Mouse (Mus musculus): ENCODE measurements around the gene Rph3a.
"Not testable (repeated sequence)": the region's sequence is repeated elsewhere in the genome, so short reads cannot be mapped to it uniquely, and the experiment has no call there.

The Rph3a gene

GRCm38 (mm10) chr5:120908196-120908920 is 101.5 kb downstream of the Rph3a start:
- no peak for DNase-seq (ENCODE audit: low read depth)

- DNase-seq (ENCODE audit: low read depth) = not testable (repeated sequence)
Observed at GRCm38 (mm10) chr5:120906791-120907733, 102.8 kb downstream of the Rph3a start, which contains the start of gene Oas1a. Gene Oas1a, minus strand, starts transcription at chr5:120907521.

DNA sequence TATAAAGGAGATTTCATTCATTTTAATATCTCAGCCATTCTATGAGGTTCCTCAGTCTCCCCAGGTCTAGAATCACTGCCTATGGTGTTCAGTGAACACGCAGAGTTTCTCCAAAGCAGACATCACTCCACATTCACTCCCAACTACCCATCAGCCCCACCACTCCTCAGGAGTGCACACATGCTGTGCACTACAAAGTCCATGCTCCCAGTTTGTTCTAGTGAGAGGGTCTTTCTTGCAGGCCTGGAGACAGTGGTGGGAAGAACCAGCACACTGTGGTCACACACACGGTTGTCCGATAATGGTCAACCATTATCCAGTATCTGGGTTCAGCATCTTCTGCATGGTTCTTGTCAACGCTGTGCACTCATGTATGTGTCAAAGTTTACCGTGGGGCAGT is 107.8 kb downstream of the Rph3a start:
- DNase-seq (ENCODE audit: low read depth) = no peak

DNA sequence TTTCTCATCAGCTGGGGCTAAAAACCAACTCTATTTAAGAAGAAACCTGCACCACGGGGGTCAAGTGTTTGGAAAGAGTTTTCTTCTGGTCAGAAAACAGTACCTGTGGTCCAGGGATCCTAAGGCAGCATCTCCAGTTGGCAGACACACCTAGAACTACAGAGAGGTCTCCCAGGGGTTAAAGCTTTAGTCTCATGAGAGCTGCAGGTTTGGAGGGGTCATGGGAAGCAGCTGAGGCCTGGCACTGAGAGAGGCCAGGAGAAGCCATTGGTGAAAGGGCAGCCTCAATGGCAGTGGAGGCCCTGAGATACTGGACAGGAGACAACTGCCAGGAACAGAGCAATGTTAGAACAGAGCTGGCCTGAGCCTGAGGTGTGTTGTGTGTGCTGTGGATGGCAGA is 109.2 kb downstream of the Rph3a start:
- no peak for DNase-seq (ENCODE audit: low read depth)

- no peak for DNase-seq (ENCODE audit: low read depth)
Observed at GRCm38 (mm10) chr5:120898726-120899125, 111.2 kb downstream of the Rph3a start.

GRCm38 (mm10) chr5:120898307-120898706 is 111.6 kb downstream of the Rph3a start:
- DNase-seq (ENCODE audit: low read depth) = no peak

DNA sequence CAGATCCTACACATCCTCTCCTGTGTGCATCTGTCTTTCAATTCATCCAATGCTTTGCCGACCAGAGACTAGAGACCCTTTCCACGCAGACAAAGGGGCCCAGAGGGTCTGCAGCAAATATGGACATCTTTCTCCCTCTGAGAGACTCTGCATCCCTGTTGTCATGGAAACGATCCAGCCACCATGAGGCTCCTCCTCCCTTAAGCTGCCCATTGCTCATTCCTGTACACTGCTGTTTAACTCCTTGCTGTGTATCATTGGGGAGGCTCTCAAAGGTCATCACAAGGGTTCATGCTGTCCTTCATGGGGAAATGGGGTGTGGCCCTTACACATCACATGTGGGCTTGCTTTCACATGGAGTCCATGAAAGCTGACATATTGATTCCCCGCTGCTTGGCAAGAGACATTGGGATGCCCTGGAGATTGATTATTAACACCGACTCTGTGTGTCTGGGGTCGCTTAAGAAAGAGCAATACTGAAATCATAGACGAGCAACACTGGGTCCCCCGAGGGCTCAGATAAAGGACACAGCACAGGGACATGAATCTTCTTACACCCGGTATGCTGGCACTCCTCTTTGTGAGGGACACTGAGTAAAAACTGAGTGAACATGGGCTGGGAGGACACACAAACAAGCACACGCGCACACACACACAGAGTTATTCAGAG is 114.5 kb downstream of the Rph3a start:
- no peak for DNase-seq (ENCODE audit: low read depth)

- not testable (repeated sequence) for DNase-seq (ENCODE audit: low read depth)
Observed at GRCm38 (mm10) chr5:120894692-120895091, 115.2 kb downstream of the Rph3a start.

- not testable (repeated sequence) for DNase-seq (ENCODE audit: low read depth)
Observed at GRCm38 (mm10) chr5:120893866-120894265, 116.0 kb downstream of the Rph3a start.

- no peak for DNase-seq (ENCODE audit: low read depth)
Observed at GRCm38 (mm10) chr5:120892243-120892660, 117.6 kb downstream of the Rph3a start.

- not testable (repeated sequence) for DNase-seq (ENCODE audit: low read depth)
Observed at GRCm38 (mm10) chr5:120891566-120892242, 118.2 kb downstream of the Rph3a start.

DNA sequence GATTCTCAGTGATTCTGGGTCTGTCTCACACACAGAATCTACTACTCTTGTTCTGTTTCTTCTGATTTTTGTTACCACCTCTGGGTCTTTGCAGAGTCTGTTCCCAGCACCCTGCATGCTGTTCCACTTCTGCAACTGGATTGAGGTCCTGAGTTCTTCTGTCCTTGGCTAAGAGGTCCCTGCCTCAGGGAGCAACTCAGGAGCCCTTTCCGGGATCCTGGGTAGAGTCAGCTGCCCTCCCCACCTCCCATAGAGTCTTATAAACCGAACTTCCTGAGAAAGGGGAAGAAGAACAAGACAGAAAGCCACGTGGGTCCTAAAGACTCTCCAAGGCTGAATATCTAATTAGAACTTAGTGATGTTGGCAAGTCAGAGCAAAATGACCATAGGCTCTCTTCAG is 118.9 kb downstream of the Rph3a start:
- no peak for DNase-seq (ENCODE audit: low read depth)
